Mouse (Mus musculus): ENCODE results near the gene Igll1. TPM values are rescaled to one million over a fixed set of nuclear protein-coding genes. Genes with fewer than 3 reads are reported as not detected.

Gene Igll1
- not detected in 2 replicates for total RNA-seq (2017)

DNA sequence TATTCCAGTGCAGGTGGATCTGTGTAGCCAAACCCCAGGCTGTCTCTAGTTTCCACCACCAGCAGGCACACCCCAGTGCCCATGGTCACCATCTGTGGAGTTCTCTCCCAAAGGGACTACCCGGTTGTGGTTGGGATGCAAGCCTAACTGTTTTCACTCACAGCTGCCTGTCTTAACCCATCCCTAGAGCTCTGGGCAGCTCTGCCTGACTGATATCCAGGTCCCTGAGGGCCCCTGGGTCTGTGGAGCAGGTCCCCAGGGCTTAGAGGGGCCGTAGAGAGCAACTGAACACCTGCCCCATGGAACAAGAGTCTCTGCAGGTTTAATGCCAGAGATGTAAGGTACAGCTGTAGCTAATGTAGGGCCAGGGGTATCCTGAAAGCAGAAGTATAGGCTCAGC lies at the start of gene Igll1:
TSS of gene Igll1 (minus strand) at position 8 of the 400 bp plus-strand sequence.
- no peak for ATAC-seq (replicated peaks in 1 of 2; ENCODE audit: insufficient read depth in 1 of 2, low FRiP score in 2 of 2, low TSS enrichment in 1 of 2, low read depth in 1 of 2, poor library complexity in 2 of 2, severe bottlenecking in 2 of 2)

DNA sequence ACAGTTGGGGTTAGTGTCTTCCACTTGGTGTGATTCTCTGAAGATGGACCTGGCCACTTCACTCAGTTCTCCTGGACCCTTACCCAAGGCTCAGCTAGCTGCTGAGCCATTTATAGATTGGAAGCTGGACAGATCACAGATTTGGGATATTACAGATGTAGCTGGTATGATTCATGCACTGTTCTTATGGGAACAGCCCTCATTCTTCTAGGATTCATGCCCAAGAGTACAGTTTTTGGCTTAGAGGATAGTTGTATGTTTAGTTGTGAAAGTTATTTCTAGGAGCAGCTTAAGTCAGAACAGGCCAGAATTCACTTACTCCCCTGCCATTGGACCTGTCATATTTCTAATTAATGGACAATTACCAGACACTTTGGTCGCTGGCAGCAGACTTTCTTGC lies 49.7 kb upstream of the Igll1 start:
- no peak for ATAC-seq (replicated peaks in 1 of 2; ENCODE audit: insufficient read depth in 1 of 2, low FRiP score in 2 of 2, low TSS enrichment in 1 of 2, low read depth in 1 of 2, poor library complexity in 2 of 2, severe bottlenecking in 2 of 2)

DNA sequence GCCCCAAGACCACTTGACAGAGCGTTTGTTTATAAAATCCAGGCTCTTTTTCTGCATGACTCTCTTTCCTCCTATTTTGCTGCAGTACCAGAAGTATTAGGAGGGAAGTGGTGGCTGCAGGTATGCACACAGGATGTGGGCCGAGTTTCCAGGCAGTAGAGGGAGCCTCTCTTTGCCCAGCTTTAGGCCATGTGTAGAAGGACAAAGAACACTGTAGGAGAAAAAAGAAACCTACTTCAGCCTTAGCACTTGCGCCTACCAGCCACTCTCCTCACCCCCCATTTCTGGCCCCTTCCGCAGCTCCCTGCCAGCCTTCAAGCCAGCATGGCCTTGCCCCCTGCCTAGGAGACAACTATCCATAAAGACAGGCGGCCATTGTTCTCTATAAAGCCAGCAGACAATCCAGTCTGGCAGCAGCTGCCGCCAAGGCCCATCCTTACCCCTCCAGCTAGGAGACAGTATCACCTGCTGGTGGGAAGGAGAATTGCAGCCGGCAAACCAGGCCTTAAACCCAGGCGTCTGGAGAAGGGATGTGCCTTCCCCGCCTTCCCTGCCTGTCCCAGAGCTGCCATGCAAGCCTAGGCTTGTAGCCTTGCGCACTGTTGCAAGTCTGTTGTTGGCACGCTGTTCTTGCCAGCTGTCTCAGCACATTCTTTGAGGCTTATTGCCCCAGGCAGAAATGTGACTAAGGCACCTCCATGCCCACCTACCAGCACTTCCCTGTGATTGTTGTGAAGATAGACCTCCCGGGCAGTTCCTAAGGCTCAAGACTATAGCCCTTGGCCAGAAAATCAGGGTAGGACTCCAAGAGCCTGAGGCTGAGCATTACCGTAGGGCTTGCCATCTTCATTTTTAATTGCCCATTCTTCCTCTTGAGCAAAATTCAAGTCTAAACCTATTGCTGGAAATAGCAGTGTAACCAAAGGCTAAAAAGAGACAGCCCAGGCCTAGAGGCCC lies 48.1 kb upstream of the Igll1 start:
- peak; percentile 84 to 91 for ATAC-seq (replicated peaks in 1 of 2; ENCODE audit: insufficient read depth in 1 of 2, low FRiP score in 2 of 2, low TSS enrichment in 1 of 2, low read depth in 1 of 2, poor library complexity in 2 of 2, severe bottlenecking in 2 of 2)

DNA sequence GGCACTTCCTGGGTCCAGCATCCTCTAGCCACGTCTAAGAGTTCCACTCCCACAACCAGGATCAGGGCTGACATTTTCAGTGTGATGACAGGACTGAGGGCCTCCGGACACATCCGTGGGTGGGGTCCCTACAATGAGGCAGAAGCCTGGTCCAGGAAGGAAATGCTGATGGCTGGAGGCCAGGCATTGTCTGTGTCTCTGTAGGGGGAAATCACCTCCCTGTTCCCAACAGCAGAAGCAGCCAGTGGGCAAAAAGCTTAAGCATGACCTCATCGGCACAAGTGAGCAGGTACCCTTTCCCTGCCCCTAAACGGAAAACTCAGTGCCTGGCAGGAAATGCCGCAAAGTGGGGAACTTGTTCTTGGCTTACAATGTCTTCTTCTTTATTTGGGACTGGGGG lies 44.0 kb upstream of the Igll1 start:
- ATAC-seq (replicated peaks in 1 of 2; ENCODE audit: insufficient read depth in 1 of 2, low FRiP score in 2 of 2, low TSS enrichment in 1 of 2, low read depth in 1 of 2, poor library complexity in 2 of 2, severe bottlenecking in 2 of 2) = no peak

DNA sequence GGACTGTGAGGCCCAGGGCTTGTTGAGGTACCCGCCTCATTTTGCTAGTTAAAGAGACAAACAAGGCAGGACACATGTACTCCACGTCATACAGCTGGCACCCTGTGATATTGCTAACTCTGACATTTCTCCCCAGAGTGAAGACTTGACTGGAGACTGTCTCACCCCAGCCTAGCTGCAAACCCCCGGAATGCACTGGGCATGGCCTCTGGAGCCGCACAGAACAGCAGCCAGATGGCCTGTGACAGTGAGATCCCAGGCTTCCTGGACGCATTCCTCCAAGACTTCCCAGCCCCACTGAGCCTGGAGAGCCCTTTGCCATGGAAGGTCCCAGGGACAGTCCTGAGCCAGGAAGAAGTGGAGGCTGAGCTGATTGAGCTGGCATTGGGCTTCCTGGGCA lies 39.4 kb upstream of the Igll1 start:
- ATAC-seq (replicated peaks in 1 of 2; ENCODE audit: insufficient read depth in 1 of 2, low FRiP score in 2 of 2, low TSS enrichment in 1 of 2, low read depth in 1 of 2, poor library complexity in 2 of 2, severe bottlenecking in 2 of 2) = no peak

DNA sequence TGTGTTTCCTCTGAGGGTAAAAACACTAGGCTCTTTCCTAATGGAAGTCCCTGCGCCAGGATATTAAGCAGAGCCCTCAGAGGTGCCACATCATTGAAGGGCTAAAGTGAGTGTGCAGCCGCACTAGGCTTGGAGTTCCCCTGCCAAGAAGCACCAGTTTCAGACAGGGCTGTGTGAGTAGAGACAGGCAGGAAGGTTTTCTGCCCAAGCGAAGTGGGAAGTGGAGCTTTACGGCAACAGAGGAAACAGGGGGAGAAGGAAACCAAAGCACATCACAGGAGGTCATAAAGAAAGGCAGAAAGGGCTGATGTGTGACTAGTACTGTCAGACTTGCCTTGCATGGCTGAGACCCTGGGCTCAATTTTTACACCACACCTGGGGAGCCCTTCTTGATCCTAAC lies 38.5 kb upstream of the Igll1 start:
- ATAC-seq (replicated peaks in 1 of 2; ENCODE audit: insufficient read depth in 1 of 2, low FRiP score in 2 of 2, low TSS enrichment in 1 of 2, low read depth in 1 of 2, poor library complexity in 2 of 2, severe bottlenecking in 2 of 2) = peak; percentile 68 to 76; a peak in 3 of 4 replicates

DNA sequence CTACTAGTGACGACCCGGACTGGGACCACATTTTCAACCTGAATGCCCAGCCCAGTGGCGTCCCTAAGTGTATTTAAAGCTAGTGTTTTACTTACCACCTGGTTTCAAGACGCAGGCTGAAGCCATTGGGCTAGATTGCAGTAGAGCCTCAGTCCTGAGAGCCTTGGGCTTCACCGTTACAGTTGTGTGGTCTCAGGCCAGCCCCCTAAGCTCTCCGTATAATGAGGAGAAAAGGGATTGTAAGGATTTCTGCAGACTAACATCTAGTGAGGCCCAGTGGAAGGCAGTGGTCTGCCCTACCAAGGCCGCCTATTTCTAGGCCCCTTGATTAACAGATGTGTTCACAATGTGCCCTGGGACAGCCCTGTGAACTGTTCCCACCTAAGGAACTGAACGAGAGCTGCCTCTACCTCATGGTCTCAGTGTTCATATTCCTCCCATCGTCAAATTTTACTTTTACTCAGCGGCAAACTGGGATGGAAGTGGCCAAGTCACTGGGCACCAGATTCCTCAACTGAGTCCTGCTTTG lies 33.3 kb upstream of the Igll1 start:
- ATAC-seq (replicated peaks in 1 of 2; ENCODE audit: insufficient read depth in 1 of 2, low FRiP score in 2 of 2, low TSS enrichment in 1 of 2, low read depth in 1 of 2, poor library complexity in 2 of 2, severe bottlenecking in 2 of 2) = 0 out of 4 replicates have a peak, but pooled peaks of 1 of the 2 experiments have one; percentile 1

DNA sequence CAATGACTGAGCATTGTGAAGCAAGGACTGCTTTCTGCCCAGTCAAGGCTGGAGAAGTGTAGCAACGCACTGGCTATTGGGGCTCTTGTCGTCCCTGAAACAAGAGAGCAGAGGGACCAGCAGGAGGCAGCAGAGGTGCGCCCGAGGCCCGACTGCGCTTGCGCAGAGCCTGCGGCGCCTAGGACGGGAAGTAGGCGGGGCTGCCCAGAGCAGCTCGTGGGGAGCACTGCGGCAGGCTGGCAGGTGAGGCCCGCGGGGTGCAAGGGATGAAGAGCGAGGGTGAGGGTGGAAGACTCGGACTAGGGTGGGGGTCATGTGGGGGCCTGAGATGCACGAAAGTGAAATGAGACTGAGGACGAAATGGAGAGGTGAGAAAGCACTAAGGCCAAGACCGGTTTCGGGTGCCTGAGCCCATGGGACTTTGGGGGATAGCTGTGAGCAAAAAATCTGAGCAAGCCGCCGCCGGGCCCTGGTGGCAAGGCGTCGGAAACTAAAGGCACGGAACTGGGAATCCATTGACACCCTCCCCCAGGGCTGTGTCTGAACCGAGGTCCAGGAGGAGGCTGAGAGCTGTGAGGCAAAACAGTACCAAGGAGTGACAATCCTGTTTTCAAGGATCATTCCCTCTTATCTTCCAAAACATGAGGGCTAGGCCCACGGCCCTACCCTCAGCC lies 32.7 kb upstream of the Igll1 start, which contains the start of gene Ppm1f:
TSS of gene Ppm1f (plus strand) at position 88 of the 674 bp plus-strand sequence.
- ATAC-seq (replicated peaks in 1 of 2; ENCODE audit: insufficient read depth in 1 of 2, low FRiP score in 2 of 2, low TSS enrichment in 1 of 2, low read depth in 1 of 2, poor library complexity in 2 of 2, severe bottlenecking in 2 of 2) = peak; percentile 93 to 95

DNA sequence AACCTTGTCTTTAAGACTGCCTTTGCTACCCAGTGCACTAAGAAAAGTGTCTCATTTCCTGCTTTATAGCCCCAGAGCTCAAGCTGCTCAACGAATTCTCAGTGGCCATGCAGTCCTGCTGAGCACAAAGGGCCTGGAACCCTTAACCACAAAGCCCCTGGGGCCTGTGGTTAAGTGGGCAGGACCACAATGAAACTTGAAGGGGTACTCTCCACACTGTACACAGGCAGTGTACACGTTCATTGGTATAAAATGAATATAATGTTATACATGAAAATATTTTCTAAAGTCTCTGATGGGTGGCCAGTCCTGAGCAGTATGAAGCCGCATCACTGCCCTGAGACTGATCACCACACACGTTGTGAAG lies 32.2 kb upstream of the Igll1 start:
- ATAC-seq (replicated peaks in 1 of 2; ENCODE audit: insufficient read depth in 1 of 2, low FRiP score in 2 of 2, low TSS enrichment in 1 of 2, low read depth in 1 of 2, poor library complexity in 2 of 2, severe bottlenecking in 2 of 2) = peak in 1 of 2 experiments; percentile 35; a peak in 3 of 4 replicates

DNA sequence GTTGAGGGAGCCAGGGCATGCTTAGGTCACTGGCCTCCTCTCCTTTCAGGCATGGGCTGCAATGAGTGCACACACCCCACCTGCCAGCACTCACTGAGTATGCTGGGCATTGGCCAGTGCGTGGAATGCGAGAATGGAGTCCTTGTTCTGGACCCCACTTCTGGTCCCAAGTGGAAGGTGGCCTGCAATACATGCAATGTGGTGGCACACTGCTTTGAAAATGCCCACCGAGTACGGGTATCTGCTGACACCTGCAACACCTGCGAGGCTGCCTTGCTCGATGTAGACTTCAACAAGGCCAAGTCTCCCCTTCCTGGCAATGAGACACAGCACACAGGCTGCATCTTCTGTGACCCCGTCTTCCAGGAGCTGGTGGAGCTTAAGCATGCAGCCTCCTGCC lies 28.6 kb upstream of the Igll1 start:
- ATAC-seq (replicated peaks in 1 of 2; ENCODE audit: insufficient read depth in 1 of 2, low FRiP score in 2 of 2, low TSS enrichment in 1 of 2, low read depth in 1 of 2, poor library complexity in 2 of 2, severe bottlenecking in 2 of 2) = no peak

DNA sequence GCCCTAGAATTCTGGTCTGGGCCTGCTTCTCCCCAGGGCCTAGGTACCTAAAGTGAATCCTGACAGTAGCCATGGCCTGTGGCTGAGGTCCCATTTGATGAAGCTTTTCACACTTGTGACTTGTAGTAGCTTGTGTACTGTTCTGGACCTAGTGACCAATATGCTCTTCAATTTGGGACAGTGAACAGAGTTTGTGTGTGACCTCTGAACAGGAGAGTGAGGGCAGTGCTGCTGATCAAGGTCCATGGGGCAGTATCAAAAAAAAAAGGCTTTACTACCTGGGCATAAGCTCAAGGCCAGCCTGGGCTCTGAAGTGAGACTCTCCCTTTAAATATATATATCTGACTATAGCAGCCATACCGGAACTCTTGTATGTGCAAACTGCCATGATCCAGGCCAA lies 24.6 kb upstream of the Igll1 start:
- ATAC-seq (replicated peaks in 1 of 2; ENCODE audit: insufficient read depth in 1 of 2, low FRiP score in 2 of 2, low TSS enrichment in 1 of 2, low read depth in 1 of 2, poor library complexity in 2 of 2, severe bottlenecking in 2 of 2) = no peak

DNA sequence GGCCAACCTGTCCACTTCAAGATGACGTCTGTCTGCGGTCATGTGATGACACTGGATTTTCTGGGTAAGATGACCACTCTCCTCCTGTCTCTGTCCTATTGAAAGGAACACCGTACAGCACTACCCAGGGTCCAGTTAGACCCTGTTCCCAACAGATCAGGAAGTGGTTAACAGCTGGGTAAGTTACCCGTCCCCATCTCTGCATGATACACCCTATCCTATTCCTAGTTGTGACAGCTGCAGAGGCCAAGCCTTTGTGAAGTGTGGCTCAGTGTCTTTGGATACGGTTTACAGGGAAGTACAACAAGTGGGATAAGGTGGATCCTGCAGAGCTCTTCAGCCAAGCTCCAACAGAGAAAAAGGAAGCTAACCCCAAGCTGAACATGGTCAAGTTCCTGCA lies 15.2 kb upstream of the Igll1 start:
- no peak for ATAC-seq (replicated peaks in 1 of 2; ENCODE audit: insufficient read depth in 1 of 2, low FRiP score in 2 of 2, low TSS enrichment in 1 of 2, low read depth in 1 of 2, poor library complexity in 2 of 2, severe bottlenecking in 2 of 2)

DNA sequence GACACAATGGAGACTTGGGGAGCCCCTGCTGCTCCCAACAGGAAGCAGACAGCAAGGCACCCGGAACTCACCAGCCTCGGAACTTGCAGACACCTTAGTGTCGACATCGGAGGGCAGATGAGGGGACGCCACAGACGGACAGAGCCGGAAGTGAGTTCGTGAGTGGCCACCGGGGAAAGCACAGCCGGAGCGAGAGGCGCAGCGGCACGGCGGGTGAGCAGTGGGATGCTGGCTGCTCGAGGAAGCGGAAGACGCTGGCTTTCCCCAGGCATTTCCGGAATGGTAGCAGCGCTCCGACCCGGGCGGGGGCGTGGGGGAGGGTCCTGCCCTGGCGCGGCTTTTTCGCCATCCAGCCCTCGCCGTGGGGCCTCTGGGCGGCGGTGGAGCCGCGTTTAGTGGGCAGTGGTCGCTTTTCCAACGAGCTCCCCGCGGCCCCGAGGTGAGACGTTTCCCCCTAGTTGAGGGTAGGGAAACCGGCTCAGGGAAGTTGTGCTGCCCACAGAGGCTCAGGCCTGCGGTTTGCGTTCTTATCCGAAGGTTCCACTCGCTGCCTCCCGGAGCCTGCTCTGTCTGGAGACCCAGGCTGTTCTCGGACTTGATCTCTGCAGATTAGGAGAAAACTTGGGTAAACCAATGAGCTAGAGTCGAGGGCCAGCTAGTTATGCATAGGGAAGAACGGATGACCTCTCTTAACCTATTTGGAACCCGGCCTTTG lies 7.0 kb upstream of the Igll1 start, which contains the start of the genes Top3b and Vpreb1:
TSS of gene Top3b (plus strand) at position 120 of the 715 bp plus-strand sequence.
TSS of gene Vpreb1 (minus strand) at position 227 of the 715 bp plus-strand sequence.
- ATAC-seq (replicated peaks in 1 of 2; ENCODE audit: insufficient read depth in 1 of 2, low FRiP score in 2 of 2, low TSS enrichment in 1 of 2, low read depth in 1 of 2, poor library complexity in 2 of 2, severe bottlenecking in 2 of 2) = peak; percentile 94 to 98

DNA sequence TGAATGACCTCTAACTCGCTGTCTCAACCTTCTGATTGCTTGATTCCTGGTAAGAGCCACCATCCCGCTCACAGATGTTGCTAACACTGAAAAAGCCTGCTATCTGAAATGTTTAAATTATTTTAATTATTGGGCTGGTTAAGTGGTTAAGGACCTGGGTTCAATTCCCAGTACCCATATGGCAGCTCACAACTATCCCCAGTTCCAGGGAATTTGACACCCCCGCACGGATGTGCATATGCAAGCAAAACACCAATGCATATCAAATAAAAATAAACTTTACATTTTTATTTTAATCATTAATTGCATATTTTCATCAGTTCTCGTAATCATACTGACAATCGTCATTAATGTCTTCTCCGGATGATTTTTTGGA lies 6.4 kb upstream of the Igll1 start:
- no peak for ATAC-seq (replicated peaks in 1 of 2; ENCODE audit: insufficient read depth in 1 of 2, low FRiP score in 2 of 2, low TSS enrichment in 1 of 2, low read depth in 1 of 2, poor library complexity in 2 of 2, severe bottlenecking in 2 of 2)

DNA sequence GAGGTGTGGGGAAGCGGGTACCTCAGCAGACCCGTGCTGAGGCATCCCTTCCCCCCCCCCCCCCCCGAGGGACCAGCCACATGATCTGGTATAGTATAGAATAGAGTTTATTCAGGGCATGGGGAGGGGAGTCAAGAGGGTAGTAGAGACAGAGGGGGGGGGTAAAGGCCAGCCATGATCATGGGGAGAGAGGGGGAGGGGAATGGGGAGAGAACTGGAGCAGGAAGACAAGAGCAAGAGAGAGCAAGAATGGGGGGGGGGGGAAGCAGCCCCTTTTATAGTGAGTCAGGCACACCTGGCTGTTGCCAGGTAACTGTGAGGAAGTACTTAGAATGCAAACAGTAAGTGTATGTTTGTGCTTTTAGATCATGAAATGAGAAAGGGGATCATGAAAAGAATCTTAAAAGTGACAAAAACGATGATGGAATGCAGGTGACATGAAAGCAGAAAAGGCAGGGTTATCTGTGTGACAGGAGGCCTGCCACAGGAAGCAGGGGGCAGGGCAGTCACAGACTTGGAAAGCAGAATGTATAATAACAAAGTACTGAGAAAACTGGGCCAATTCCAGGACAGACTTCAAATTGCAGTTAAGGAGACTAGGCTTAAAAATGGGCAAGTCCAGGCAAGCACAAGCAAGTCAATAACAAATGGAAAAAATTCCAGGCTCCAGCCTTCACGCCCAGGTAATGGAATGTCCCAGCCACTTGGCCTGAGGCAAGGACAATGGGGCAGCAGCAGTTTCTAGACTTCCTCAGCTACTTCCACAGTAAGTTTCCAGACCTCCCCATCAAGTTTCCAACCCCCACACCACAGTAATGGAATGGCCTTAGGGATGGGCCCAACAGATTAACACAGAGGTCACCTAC lies 2.1 kb upstream of the Igll1 start:
- peak; percentile 14 to 16; a peak in 1 of 4 replicates for ATAC-seq (replicated peaks in 1 of 2; ENCODE audit: insufficient read depth in 1 of 2, low FRiP score in 2 of 2, low TSS enrichment in 1 of 2, low read depth in 1 of 2, poor library complexity in 2 of 2, severe bottlenecking in 2 of 2)

DNA sequence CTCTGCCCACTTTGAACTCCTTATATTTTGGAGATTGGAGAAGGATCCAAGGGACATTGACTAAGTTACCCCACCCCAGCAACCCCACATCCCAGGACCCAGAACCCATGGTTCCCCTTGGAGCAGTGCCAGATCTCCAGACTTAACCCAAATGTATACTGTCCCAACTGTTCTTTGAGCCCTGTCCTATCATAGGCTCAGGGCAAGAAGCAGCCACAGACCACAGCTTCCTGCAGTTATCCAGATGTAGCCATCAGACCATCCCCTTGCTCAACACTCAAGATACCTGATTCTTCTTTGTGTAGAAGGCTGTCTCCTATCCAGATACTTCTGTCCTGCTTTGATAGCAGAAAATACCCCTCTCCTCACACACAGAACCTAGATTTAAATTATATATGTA lies 1.4 kb upstream of the Igll1 start:
- peak; percentile 91 for ATAC-seq (replicated peaks in 1 of 2; ENCODE audit: insufficient read depth in 1 of 2, low FRiP score in 2 of 2, low TSS enrichment in 1 of 2, low read depth in 1 of 2, poor library complexity in 2 of 2, severe bottlenecking in 2 of 2)

DNA sequence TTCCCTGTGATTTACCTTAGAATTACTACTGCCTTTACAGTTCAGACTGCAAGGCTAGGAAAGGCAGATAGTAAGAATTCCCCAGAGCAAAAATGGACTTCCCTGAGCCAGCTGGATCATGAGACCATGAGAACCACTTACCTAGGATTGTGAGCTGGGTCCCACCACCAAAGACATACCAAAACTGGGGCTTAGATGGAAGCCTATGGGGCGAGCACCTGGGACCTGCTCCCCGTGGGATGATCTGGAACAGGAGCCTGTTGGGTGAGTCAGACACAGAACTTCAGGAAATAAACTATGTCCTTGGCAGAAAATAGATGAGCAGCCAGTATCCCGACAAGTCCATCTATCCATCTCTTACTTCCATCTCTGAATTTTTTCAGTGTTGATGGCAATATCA lies 1.5 kb downstream of the Igll1 start:
- no peak for ATAC-seq (replicated peaks in 1 of 2; ENCODE audit: insufficient read depth in 1 of 2, low FRiP score in 2 of 2, low TSS enrichment in 1 of 2, low read depth in 1 of 2, poor library complexity in 2 of 2, severe bottlenecking in 2 of 2)
